Mouse (Mus musculus): ENCODE results near the gene Lysmd4.
A peak's percentile ranks its signal among the peaks of the same experiment; 100 is the strongest.
"Not testable (repeated sequence)": the region's sequence is repeated elsewhere in the genome, so short reads cannot be mapped to it uniquely, and the experiment has no call there.

Lysmd4 gene

GRCm38 (mm10) chr7:67237752-67238151 is 15.4 kb downstream of the Lysmd4 start:
- H3K9me3 ChIP-seq (ENCODE audit: low read length) = no peaks in the 10 kb centered on the region
- H3K36me3 ChIP-seq (ENCODE audit: insufficient read depth, low read length) = peaks cover 23% of the 10 kb centered on the region
- H3K27me3 ChIP-seq (ENCODE audit: insufficient read depth, low read length) = no peaks in the 10 kb centered on the region
- no peak overlapping the region for H3K4me3 ChIP-seq (replicated peaks; ENCODE audit: low read length)
- TF ChIP-seq POU5F1 (IDR thresholded peaks at IDR 0.05; ENCODE audit: borderline replicate concordance, low read length) (no peak), CTCF (conservative IDR thresholded peaks at IDR 0.05; ENCODE audit: low read length) (no peak), NANOG (IDR thresholded peaks at IDR 0.05; ENCODE audit: borderline replicate concordance, low read length) (no peak)
- no peaks in the 10 kb centered on the region for H3K4me1 ChIP-seq (replicated peaks; ENCODE audit: low read depth, low read length)

GRCm38 (mm10) chr7:67241969-67242368 is 19.6 kb downstream of the Lysmd4 start:
- TF ChIP-seq NANOG (IDR thresholded peaks at IDR 0.05; ENCODE audit: borderline replicate concordance, low read length) (no peak), POU5F1 (IDR thresholded peaks at IDR 0.05; ENCODE audit: borderline replicate concordance, low read length) (no peak), CTCF (conservative IDR thresholded peaks at IDR 0.05; ENCODE audit: low read length) (no peak)
- Histone ChIP-seq H3K4me1 (replicated peaks; ENCODE audit: low read depth, low read length) (no peaks in the 10 kb centered on the region), H3K36me3 (ENCODE audit: insufficient read depth, low read length) (no peaks in the 10 kb centered on the region), H3K27me3 (ENCODE audit: insufficient read depth, low read length) (no peaks in the 10 kb centered on the region), H3K9me3 (ENCODE audit: low read length) (no peaks in the 10 kb centered on the region), H3K4me3 (replicated peaks; ENCODE audit: low read length) (no peak overlapping the region)

GRCm38 (mm10) chr7:67243121-67243893 is 21.0 kb downstream of the Lysmd4 start:
- no peak overlapping the region for H3K4me3 ChIP-seq (replicated peaks; ENCODE audit: low read length)
- no peaks in the 10 kb centered on the region for H3K4me1 ChIP-seq (replicated peaks; ENCODE audit: low read depth, low read length)
- TF ChIP-seq POU5F1 (IDR thresholded peaks at IDR 0.05; ENCODE audit: borderline replicate concordance, low read length) (no peak), CTCF (conservative IDR thresholded peaks at IDR 0.05; ENCODE audit: low read length) (peak; percentile 40)
- no peaks in the 10 kb centered on the region for H3K36me3 ChIP-seq (ENCODE audit: insufficient read depth, low read length)
- no peaks in the 10 kb centered on the region for H3K27me3 ChIP-seq (ENCODE audit: insufficient read depth, low read length)
- H3K9me3 ChIP-seq (ENCODE audit: low read length) = no peaks in the 10 kb centered on the region

- Histone ChIP-seq H3K36me3 (ENCODE audit: insufficient read depth, low read length) (no peaks in the 10 kb centered on the region), H3K4me1 (replicated peaks; ENCODE audit: low read depth, low read length) (no peaks in the 10 kb centered on the region)
- TF ChIP-seq POU5F1 (IDR thresholded peaks at IDR 0.05; ENCODE audit: borderline replicate concordance, low read length) (no peak), CTCF (conservative IDR thresholded peaks at IDR 0.05; ENCODE audit: low read length) (no peak), NANOG (IDR thresholded peaks at IDR 0.05; ENCODE audit: borderline replicate concordance, low read length) (no peak)
Observed at GRCm38 (mm10) chr7:67243894-67244282, 21.5 kb downstream of the Lysmd4 start.

GRCm38 (mm10) chr7:67245255-67245654 is 22.9 kb downstream of the Lysmd4 start:
- no peaks in the 10 kb centered on the region for H3K27me3 ChIP-seq (ENCODE audit: insufficient read depth, low read length)
- no peaks in the 10 kb centered on the region for H3K9me3 ChIP-seq (ENCODE audit: low read length)
- no peaks in the 10 kb centered on the region for H3K36me3 ChIP-seq (ENCODE audit: insufficient read depth, low read length)
- H3K4me3 ChIP-seq (replicated peaks; ENCODE audit: low read length) = no peak overlapping the region
- H3K4me1 ChIP-seq (replicated peaks; ENCODE audit: low read depth, low read length) = no peaks in the 10 kb centered on the region
- TF ChIP-seq NANOG (IDR thresholded peaks at IDR 0.05; ENCODE audit: borderline replicate concordance, low read length) = no peak
- no peak for TF ChIP-seq POU5F1 (IDR thresholded peaks at IDR 0.05; ENCODE audit: borderline replicate concordance, low read length)
- TF ChIP-seq CTCF (conservative IDR thresholded peaks at IDR 0.05; ENCODE audit: low read length) = no peak

More at GRCm38 (mm10) chr7:67243894-67244282, 21.5 kb downstream of the Lysmd4 start:
- no peaks in the 10 kb centered on the region for H3K27me3 ChIP-seq (ENCODE audit: insufficient read depth, low read length)
- H3K4me3 ChIP-seq (replicated peaks; ENCODE audit: low read length) = no peak overlapping the region
- H3K9me3 ChIP-seq (ENCODE audit: low read length) = no peaks in the 10 kb centered on the region

- Histone ChIP-seq H3K4me1 (replicated peaks; ENCODE audit: low read depth, low read length) (no peaks in the 10 kb centered on the region), H3K4me3 (replicated peaks; ENCODE audit: low read length) (no peak overlapping the region), H3K9me3 (ENCODE audit: low read length) (no peaks in the 10 kb centered on the region), H3K27me3 (ENCODE audit: insufficient read depth, low read length) (no peaks in the 10 kb centered on the region), H3K36me3 (ENCODE audit: insufficient read depth, low read length) (no peaks in the 10 kb centered on the region)
- no peak for TF ChIP-seq POU5F1 (IDR thresholded peaks at IDR 0.05; ENCODE audit: borderline replicate concordance, low read length)
- no peak for TF ChIP-seq CTCF (conservative IDR thresholded peaks at IDR 0.05; ENCODE audit: low read length)
- TF ChIP-seq NANOG (IDR thresholded peaks at IDR 0.05; ENCODE audit: borderline replicate concordance, low read length) = no peak
Observed at GRCm38 (mm10) chr7:67246067-67246466, 23.7 kb downstream of the Lysmd4 start.

GRCm38 (mm10) chr7:67259828-67260563 is 37.7 kb downstream of the Lysmd4 start:
- no peaks in the 10 kb centered on the region for H3K27me3 ChIP-seq (ENCODE audit: insufficient read depth, low read length)
- peaks cover 4% of the 10 kb centered on the region; the same call in 1 of the 2 replicates for H3K36me3 ChIP-seq (ENCODE audit: insufficient read depth, low read length)
- H3K9me3 ChIP-seq (ENCODE audit: low read length) = no peaks in the 10 kb centered on the region
- H3K4me3 ChIP-seq (replicated peaks; ENCODE audit: low read length) = no peak overlapping the region
- H3K4me1 ChIP-seq (replicated peaks; ENCODE audit: low read depth, low read length) = no peaks in the 10 kb centered on the region
- no peak for TF ChIP-seq CTCF (conservative IDR thresholded peaks at IDR 0.05; ENCODE audit: low read length)

- not testable (repeated sequence) for H3K9me3 ChIP-seq (ENCODE audit: low read length); H3K4me1 ChIP-seq (replicated peaks; ENCODE audit: low read depth, low read length); H3K27me3 ChIP-seq (ENCODE audit: insufficient read depth, low read length); H3K36me3 ChIP-seq (ENCODE audit: insufficient read depth, low read length); H3K4me3 ChIP-seq (replicated peaks; ENCODE audit: low read length)
Observed at GRCm38 (mm10) chr7:67270447-67270846, 48.1 kb downstream of the Lysmd4 start.

Measured in E14TG2a.4 (cell line).